ENCODE assay signal across 26 mouse cellular contexts in genomic region chr15:29226889-29227288, GRCm38 (mm10).
DNase-seq lines count a peak whose midpoint lies in the region; ATAC-seq and TF ChIP-seq lines count a peak whose summit lies in the region.
"Had no signal": no experiment of that assay in that cellular context is flagged by ENCODE, and none has a peak within 500 bp of the region (broad histone marks: within the 10 kb centered on the region; RNA-seq: fewer than 3 reads in every experiment).

No protein-coding gene starts in this region.

- no peak for TF ChIP-seq CTCF in brain, embryonic 14.5 days (IDR thresholded peaks at IDR 0.05; ENCODE audit: borderline replicate concordance, extremely low read depth, insufficient read depth, insufficient read length)

- peak; percentile 35 for DNase-seq in forebrain, embryonic 14.5 days (ENCODE audit: low spot score)
- no peak for DNase-seq in forebrain, embryonic 11.5 days (ENCODE audit: low spot score)
- peak; percentile 4 for DNase-seq in layer of hippocampus, adult 9-11 months
- DNase-seq in layer of hippocampus, postnatal 36 days, result no peak
- DNase-seq in brain, embryonic 14.5 days (ENCODE audit: low read depth), result peak; percentile 54
- DNase-seq in cerebellum, postnatal 10 days, result peak; percentile 69 to 72
- DNase-seq in kidney, postnatal 36 days, result no peak
- DNase-seq: adrenal gland, adult 8-10 months; embryo, embryonic 11 days; heart, postnatal 36 days; kidney, adult 9 months; kidney, postnatal 14 days; liver; lung, postnatal 36 days; midbrain, embryonic 14.5 days; thymus, postnatal 25 days had no signal

- 82% methylated on average over 1 of the region's 1 CpGs for WGBS in forebrain, embryonic 14.5 days
- WGBS in forebrain, embryonic 11.5 days, result 80% methylated on average over 1 of the region's 1 CpGs
- WGBS in neural tube, embryonic 15.5 days, result 92% methylated on average over 1 of the region's 1 CpGs

- H3K9me3 ChIP-seq in forebrain, embryonic 14.5 days (replicated peaks; ENCODE audit: control insufficient read depth, low read length), result no peaks in the 10 kb centered on the region
- no peaks in the 10 kb centered on the region for H3K9me3 ChIP-seq in forebrain, embryonic 11.5 days (ENCODE audit: control insufficient read depth, low read length)
- no peaks in the 10 kb centered on the region for H3K9me3 ChIP-seq in neural tube, embryonic 15.5 days (replicated peaks)
- H3K9me3 ChIP-seq: heart, embryonic 15.5 days; hindbrain, embryonic 15.5 days; limb, embryonic 10.5 days; liver, embryonic 15.5 days; lung, embryonic 15.5 days; neural tube, embryonic 13.5 days had no signal

- H3K4me1 ChIP-seq in forebrain, embryonic 14.5 days (ENCODE audit: control insufficient read depth, insufficient read depth, low read length), result no peaks in the 10 kb centered on the region
- H3K4me1 ChIP-seq in forebrain, embryonic 11.5 days (replicated peaks; ENCODE audit: control insufficient read depth, insufficient read depth, low read length), result no peaks in the 10 kb centered on the region
- H3K4me1 ChIP-seq in neural tube, embryonic 15.5 days, result no peaks in the 10 kb centered on the region
- H3K4me1 ChIP-seq: heart, embryonic 15.5 days; hindbrain, embryonic 15.5 days; limb, embryonic 10.5 days; liver, embryonic 15.5 days; lung, embryonic 15.5 days; megakaryocyte, embryonic 14.5 days; neural tube, embryonic 13.5 days had no signal

- H3K4me2 ChIP-seq in forebrain, embryonic 14.5 days (ENCODE audit: low read length), result no peak overlapping the region
- no peak overlapping the region for H3K4me2 ChIP-seq in forebrain, embryonic 11.5 days (ENCODE audit: low read depth, low read length, severe bottlenecking)
- H3K4me2 ChIP-seq in neural tube, embryonic 15.5 days, result no peak overlapping the region
- H3K4me2 ChIP-seq: heart, embryonic 15.5 days; hindbrain, embryonic 15.5 days; liver, embryonic 15.5 days; lung, embryonic 15.5 days; neural tube, embryonic 13.5 days had no signal

- no peaks in the 10 kb centered on the region for H3K36me3 ChIP-seq in forebrain, embryonic 14.5 days (ENCODE audit: control insufficient read depth, insufficient read depth, low read length)
- H3K36me3 ChIP-seq in forebrain, embryonic 11.5 days (ENCODE audit: control insufficient read depth, insufficient read depth, low read length), result no peaks in the 10 kb centered on the region
- H3K36me3 ChIP-seq in neural tube, embryonic 15.5 days, result no peaks in the 10 kb centered on the region
- H3K36me3 ChIP-seq: heart, embryonic 15.5 days; hindbrain, embryonic 15.5 days; limb, embryonic 10.5 days; liver, embryonic 15.5 days; lung, embryonic 15.5 days; neural tube, embryonic 13.5 days had no signal

- no peaks in the 10 kb centered on the region for H3K27me3 ChIP-seq in forebrain, embryonic 14.5 days (replicated peaks; ENCODE audit: control insufficient read depth, insufficient read depth, low read length)
- no peaks in the 10 kb centered on the region for H3K27me3 ChIP-seq in forebrain, embryonic 11.5 days (ENCODE audit: control insufficient read depth, insufficient read depth, low read length)
- no peaks in the 10 kb centered on the region for H3K27me3 ChIP-seq in neural tube, embryonic 15.5 days (replicated peaks)
- H3K27me3 ChIP-seq: heart, embryonic 15.5 days; hindbrain, embryonic 15.5 days; liver, embryonic 15.5 days; lung, embryonic 15.5 days; megakaryocyte, embryonic 14.5 days; neural tube, embryonic 13.5 days had no signal

- H3K4me3 ChIP-seq in forebrain, embryonic 14.5 days (ENCODE audit: low read depth, low read length), result no peak overlapping the region
- no peak overlapping the region for H3K4me3 ChIP-seq in forebrain, embryonic 11.5 days (ENCODE audit: low read depth, low read length)
- H3K4me3 ChIP-seq in neural tube, embryonic 15.5 days (replicated peaks), result no peak overlapping the region
- H3K4me3 ChIP-seq: heart, embryonic 15.5 days; hindbrain, embryonic 15.5 days; limb, embryonic 10.5 days; liver, embryonic 15.5 days; lung, embryonic 15.5 days; megakaryocyte, embryonic 14.5 days; neural tube, embryonic 13.5 days had no signal

- TF ChIP-seq POLR2A in brain, embryonic 14.5 days (IDR thresholded peaks at IDR 0.05; ENCODE audit: borderline replicate concordance, extremely low read depth, insufficient read depth, insufficient read length, poor library complexity, severe bottlenecking), result no peak

- H3K9ac ChIP-seq in forebrain, embryonic 14.5 days (ENCODE audit: low read length), result no peak overlapping the region
- no peak overlapping the region for H3K9ac ChIP-seq in forebrain, embryonic 11.5 days (ENCODE audit: low read length)
- H3K9ac ChIP-seq in neural tube, embryonic 15.5 days (replicated peaks), result no peak overlapping the region
- H3K9ac ChIP-seq: heart, embryonic 15.5 days; hindbrain, embryonic 15.5 days; liver, embryonic 15.5 days; lung, embryonic 15.5 days; neural tube, embryonic 13.5 days had no signal

- no peak overlapping the region for H3K27ac ChIP-seq in forebrain, embryonic 14.5 days (ENCODE audit: low read depth, low read length)
- H3K27ac ChIP-seq in forebrain, embryonic 11.5 days (ENCODE audit: low read depth, low read length), result no peak overlapping the region
- no peak overlapping the region for H3K27ac ChIP-seq in neural tube, embryonic 15.5 days (replicated peaks)
- H3K27ac ChIP-seq: heart, embryonic 15.5 days; hindbrain, embryonic 15.5 days; limb, embryonic 10.5 days; liver, embryonic 15.5 days; lung, embryonic 15.5 days; neural tube, embryonic 13.5 days had no signal

- ATAC-seq in forebrain, embryonic 14.5 days, result peak; percentile 37; the same call in 1 of the 2 replicates
- no peak for ATAC-seq in forebrain, embryonic 11.5 days (replicated peaks; ENCODE audit: low FRiP score)
- ATAC-seq in neural tube, embryonic 15.5 days (ENCODE audit: low FRiP score), result no peak
- ATAC-seq: activated CD4-positive, CD25-positive, alpha-beta regulatory T cell, adult 4 months; intestine, embryonic 16.5 days had no signal

Comparison
In these comparisons a context has a peak if more than half of its experiments do, and no peak if none do; other contexts are left out.
1. DNase-seq: peak in forebrain, embryonic 14.5 days (single experiment), layer of hippocampus, adult 9-11 months (single experiment), brain, embryonic 14.5 days (single experiment) and cerebellum, postnatal 10 days (2 of 2); none in forebrain, embryonic 11.5 days (single experiment), layer of hippocampus, postnatal 36 days (0 of 2) and kidney, postnatal 36 days (0 of 2).